Mouse (Mus musculus) bone marrow, adult 2 months (tissue): ENCODE results near the gene Rad51b.

Source experiments
- CTCF ChIP-seq: fragments of 200-500 bp; IDR thresholded peaks from 2 replicates; pipeline ENCODE4 v1.5.1; 2011; ENCODE audit warnings: low read length, control low read depth; ENCODE audit not compliant: control insufficient read depth, insufficient read depth
- POLR2A ChIP-seq: fragments of 200-500 bp; IDR thresholded peaks from 2 replicates; pipeline ENCODE4 v1.6.1; 2011; ENCODE audit warnings: low read depth, mild to moderate bottlenecking, control low read depth, low read length, borderline replicate concordance; ENCODE audit not compliant: control insufficient read depth

- TF ChIP-seq CTCF: no peak
- no peak for TF ChIP-seq POLR2A
Observed at GRCm38 (mm10) chr12:79377378-79377777, 80.3 kb downstream of the Rad51b start.
